Mouse (Mus musculus) lung, adult 2 months (tissue): Measurements from ENCODE around the gene Prdx2.

ENCODE experiments used
- CTCF ChIP-seq: fragments of 200-500 bp; IDR thresholded peaks from 2 replicates; pipeline ENCODE4 v1.5.1; 2011; ENCODE audit warnings: mild to moderate bottlenecking, low read length, control low read depth; ENCODE audit not compliant: insufficient read depth
- POLR2A ChIP-seq: fragments of 200-500 bp; IDR thresholded peaks from 2 replicates; pipeline ENCODE4 v1.6.1; 2011; ENCODE audit warnings: low read depth, mild to moderate bottlenecking, control low read depth, low read length, borderline replicate concordance; ENCODE audit errors: extremely low read depth

- peak; percentile 72 for TF ChIP-seq CTCF
- no peak for TF ChIP-seq POLR2A
These were observed 40.7 kb upstream of the Prdx2 start for GRCm38 (mm10) chr8:84928456-84929306.
